Mouse (Mus musculus): Measurements from ENCODE around the gene Pdap1. TPM values are rescaled to one million over a fixed set of nuclear protein-coding genes. Genes with fewer than 3 reads are reported as not detected.

Gene Pdap1
- polyA plus RNA-seq (2017; shearing (Covaris generic)): 56.0 TPM

GRCm38 (mm10) chr5:145139571-145140519 is at the start of gene Pdap1, which contains the start of gene Bud31:
Gene Pdap1 (minus strand): TSS chr5:145140238.
Gene Bud31 (plus strand): TSS chr5:145140362.

GRCm38 (mm10) chr5:145166536-145167305 is 26.7 kb upstream of the Pdap1 start, which contains the start of the genes Ptcd1 and Cpsf4:
Gene Ptcd1 (minus strand): TSS chr5:145167108.
Gene Cpsf4 (plus strand): TSS chr5:145167213.

GRCm38 (mm10) chr5:145114071-145114605 is 25.9 kb downstream of the Pdap1 start, which contains the start of gene Arpc1b:
Gene Arpc1b (plus strand): TSS chr5:145114215.

DNA sequence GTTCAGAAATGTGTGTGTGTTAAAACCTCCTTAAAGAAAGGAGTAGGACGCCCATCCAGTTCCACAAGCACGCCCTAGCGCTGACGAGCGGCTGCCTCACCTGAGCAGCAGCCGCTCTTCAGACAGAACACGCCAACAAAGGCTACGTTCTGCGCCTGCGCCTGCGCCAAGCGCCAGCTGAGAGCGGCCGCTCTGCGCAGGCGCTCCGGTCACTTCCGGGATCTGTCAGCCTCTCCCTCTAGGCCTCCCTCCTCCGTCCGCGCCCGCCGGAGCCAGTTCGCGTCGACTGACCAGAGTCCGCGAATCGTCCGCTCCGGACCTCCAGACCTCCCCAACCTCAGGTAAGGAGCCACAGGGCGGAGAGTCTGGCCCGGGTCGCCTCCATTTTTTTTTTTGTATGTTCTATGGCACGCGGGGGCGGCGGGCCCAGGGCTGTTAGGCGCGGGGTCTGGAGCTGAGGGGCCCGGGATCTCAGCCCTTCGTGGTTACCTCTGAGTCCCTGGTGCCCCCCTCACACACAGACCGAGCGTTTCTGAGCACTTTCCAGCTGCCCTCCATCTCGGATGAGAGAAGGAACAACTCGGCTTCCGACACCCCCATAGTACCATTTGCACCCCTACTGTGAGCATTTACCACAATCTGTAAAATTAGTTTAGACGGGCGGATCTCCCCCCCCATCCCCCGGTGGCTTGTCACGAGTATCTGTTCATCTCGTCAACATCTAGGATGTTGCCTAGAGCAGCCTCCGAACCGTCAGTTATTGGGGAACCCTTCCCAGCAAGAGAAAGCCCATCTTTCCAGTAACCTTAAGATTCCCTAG is 56.2 kb downstream of the Pdap1 start, which contains the start of the genes Arpc1a and Kpna7:
Gene Arpc1a (plus strand): TSS at position 199 of the 820 bp plus-strand sequence.
Gene Kpna7 (minus strand): TSS at position 399 of the 820 bp plus-strand sequence.

Other genes starting within 250 kb of the Pdap1 start
- gene Smurf1, start 174.4 kb downstream of the Pdap1 start, polyA plus RNA-seq (2017; shearing (Covaris generic)): 3.6 TPM
- not detected for gene Gm4871, start 107.5 kb downstream of the Pdap1 start, polyA plus RNA-seq (2017; shearing (Covaris generic))
- not detected for gene 1700018F24Rik, start 97.2 kb downstream of the Pdap1 start, polyA plus RNA-seq (2017; shearing (Covaris generic))
- 109 TPM for gene Arpc1a, start 56.4 kb downstream of the Pdap1 start, polyA plus RNA-seq (2017; shearing (Covaris generic))
- gene Kpna7, start 56.2 kb downstream of the Pdap1 start, polyA plus RNA-seq (2017; shearing (Covaris generic)): not detected
- 1,330 TPM for gene Arpc1b, start 26.0 kb downstream of the Pdap1 start, polyA plus RNA-seq (2017; shearing (Covaris generic))
- gene Bud31, start 124 bp upstream of the Pdap1 start, polyA plus RNA-seq (2017; shearing (Covaris generic)): 232 TPM
- 34.3 TPM for gene Ptcd1, start 26.9 kb upstream of the Pdap1 start, polyA plus RNA-seq (2017; shearing (Covaris generic))
- gene Cpsf4, start 27.0 kb upstream of the Pdap1 start, polyA plus RNA-seq (2017; shearing (Covaris generic)): 32.3 TPM
- 488 TPM for gene Atp5j2, start 51.8 kb upstream of the Pdap1 start, polyA plus RNA-seq (2017; shearing (Covaris generic))
- gene Zkscan14, start 61.6 kb upstream of the Pdap1 start, polyA plus RNA-seq (2017; shearing (Covaris generic)): 30.7 TPM
- gene Zkscan5, start 64.3 kb upstream of the Pdap1 start, polyA plus RNA-seq (2017; shearing (Covaris generic)): 10.9 TPM
- 62.6 TPM for gene Zfp655, start 91.5 kb upstream of the Pdap1 start, polyA plus RNA-seq (2017; shearing (Covaris generic))
- 0.97 TPM for gene Zscan25, start 140.3 kb upstream of the Pdap1 start, polyA plus RNA-seq (2017; shearing (Covaris generic))
- not detected for gene Cyp3a57, start 205.0 kb upstream of the Pdap1 start, polyA plus RNA-seq (2017; shearing (Covaris generic))